Mouse (Mus musculus) erythroblast, embryonic 14.5 days (primary cell): ENCODE data around the gene Phf14. TPM values are rescaled to one million over a fixed set of nuclear protein-coding genes. Genes with fewer than 3 reads are reported as not detected.

Experiments used
- H3K27me3 ChIP-seq: 2 replicates; pipeline ENCODE4 v1.6.1; 2012; ENCODE audit warnings: inconsistent platforms; ENCODE audit not compliant: control insufficient read depth
- H3K36me3 ChIP-seq: 2 replicates; pipeline ENCODE4 v1.6.1; 2012; ENCODE audit warnings: mild to moderate bottlenecking, inconsistent platforms; ENCODE audit not compliant: control insufficient read depth
- H3K4me1 ChIP-seq: 2 replicates; pipeline ENCODE4 v1.6.1; 2012; ENCODE audit warnings: inconsistent platforms; ENCODE audit not compliant: control insufficient read depth
- H3K4me3 ChIP-seq: replicated peaks from 2 replicates; pipeline ENCODE3; 2012; ENCODE audit warnings: moderate library complexity, mild to moderate bottlenecking, inconsistent platforms
- H3K9me3 ChIP-seq: 2 replicates; pipeline ENCODE4 v1.6.1; 2012; ENCODE audit warnings: low read length, inconsistent platforms, mixed read lengths; ENCODE audit not compliant: control insufficient read depth
- GATA1 ChIP-seq: IDR thresholded peaks from 2 replicates; pipeline ENCODE4 v1.6.1; 2012; ENCODE audit warnings: low read length, inconsistent platforms, mixed read lengths
- TAL1 ChIP-seq: IDR thresholded peaks from 3 replicates; pipeline ENCODE4 v1.6.1; 2012; ENCODE audit warnings: low read length, inconsistent platforms, mixed read lengths
- polyA plus RNA-seq: library from polyadenylated mRNA; stranded (reverse); fragments of >175 nt; gene quantifications from 2 replicates; pipeline ENCODE4 v1.2.3, GENCODE M21; 2012

Phf14 gene
- polyA plus RNA-seq, 1 experiment, result 0.42 TPM

GRCm38 (mm10) chr6:12127287-12127686 lies 219.7 kb downstream of the Phf14 start:
- Histone ChIP-seq H3K36me3 (no peaks in the 10 kb centered on the region), H3K4me3 (no peak overlapping the region), H3K4me1 (no peaks in the 10 kb centered on the region), H3K27me3 (no peaks in the 10 kb centered on the region), H3K9me3 (no peaks in the 10 kb centered on the region)
- TF ChIP-seq TAL1 (no peak), GATA1 (no peak)

Other genes with a start within 250 kb of the Phf14 start
- 2.0 and 2.2 TPM in 2 replicates for gene Ndufa4, start 312 bp upstream of the Phf14 start, polyA plus RNA-seq